Mouse (Mus musculus): ENCODE measurements around the gene Ppp1r14a.

- no peak for TF ChIP-seq CTCF (IDR thresholded peaks at IDR 0.05; ENCODE audit: low read depth, low read length)
- TF ChIP-seq GATA1 (IDR thresholded peaks at IDR 0.05; ENCODE audit: borderline replicate concordance, low read length), result no peak
- TF ChIP-seq POLR2AphosphoS5 (IDR thresholded peaks at IDR 0.05; ENCODE audit: insufficient replicate concordance, low read depth, low read length), result no peak
Measured at GRCm38 (mm10) chr7:29338351-29338919, 49.3 kb downstream of the Ppp1r14a start.
